Comparison of ENCODE assay signal across 11 mouse cellular contexts in the genomic region with DNA sequence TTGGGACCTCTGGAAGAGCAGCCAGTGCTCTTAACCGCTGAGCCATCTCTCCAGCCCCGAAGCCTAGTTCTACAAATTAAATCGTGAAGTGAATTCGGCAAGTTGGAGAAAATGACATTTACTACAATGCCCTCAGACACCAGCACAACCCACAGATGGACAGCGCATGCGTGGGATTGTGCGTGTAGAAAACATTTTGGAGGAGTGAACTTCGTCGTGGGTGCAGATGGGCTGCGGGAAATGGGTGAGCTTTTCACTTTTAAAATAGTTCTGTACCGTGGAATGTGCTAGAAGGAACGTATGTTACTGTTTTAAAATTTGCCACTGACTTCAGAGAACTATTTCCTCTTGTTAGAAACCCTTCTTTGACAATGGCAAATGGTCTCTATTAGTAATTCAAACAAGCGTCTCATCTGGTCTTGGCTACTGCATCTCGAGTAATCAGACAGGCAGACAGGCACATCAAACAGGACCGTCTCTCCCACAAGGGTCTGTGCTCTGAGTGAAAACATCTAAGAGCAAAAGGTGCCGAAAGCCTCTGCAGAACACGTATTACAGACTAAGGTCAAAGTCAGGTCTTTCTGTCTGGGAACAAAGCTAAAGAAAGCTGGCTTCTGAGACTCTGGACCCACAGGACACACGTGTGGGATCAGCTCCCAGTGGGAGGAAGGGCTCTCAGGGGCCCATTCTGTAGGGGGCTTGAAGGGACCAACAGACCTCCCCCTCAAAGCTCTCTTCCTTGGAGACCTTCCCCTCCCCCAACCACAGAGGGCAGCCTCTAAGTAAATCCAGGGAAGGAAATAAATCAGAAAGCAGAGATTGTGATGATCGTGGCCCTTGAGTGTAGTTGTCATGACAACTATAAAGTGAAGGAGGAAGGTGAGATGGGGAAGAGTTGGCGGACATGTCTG. TPM values are rescaled to one million over a fixed set of nuclear protein-coding genes. Genes with fewer than 3 reads are reported as not detected.
A peak's percentile ranks its signal among the peaks of the same experiment; 100 is the strongest.
DNase-seq lines count a peak whose midpoint lies in the region; ATAC-seq and TF ChIP-seq lines count a peak whose summit lies in the region.
"Had no signal": no experiment of that assay in that cellular context is flagged by ENCODE, and none has a peak within 500 bp of the region (broad histone marks: within the 10 kb centered on the region; RNA-seq: fewer than 3 reads in every experiment).

No protein-coding gene starts in this region.

- H3K36me3 ChIP-seq in forebrain, embryonic 15.5 days = peaks cover 65% of the 10 kb centered on the region

- peaks cover 6% of the 10 kb centered on the region; the same call in 1 of the 2 replicates for H3K4me1 ChIP-seq in embryonic fibroblast, embryonic 13.5 days (ENCODE audit: control insufficient read depth, insufficient read depth, low read length)
- no peaks in the 10 kb centered on the region for H3K4me1 ChIP-seq in forebrain, embryonic 15.5 days

- peak; percentile 74 for DNase-seq in layer of hippocampus, adult 11-12 months (ENCODE audit: low spot score)
- no peak for DNase-seq in layer of hippocampus, postnatal 25 days (ENCODE audit: extremely low spot score in 1 of 2, low spot score in 1 of 2)
- peak; percentile 84 for DNase-seq in layer of hippocampus, adult 9-11 months
- peak; percentile 67 for DNase-seq in right cerebral cortex, postnatal 25 days
- DNase-seq in cerebellum, adult 9-10 months = no peak

- H3K9me3 ChIP-seq in forebrain, embryonic 15.5 days = no peaks in the 10 kb centered on the region

- no peak overlapping the region for H3K9ac ChIP-seq in forebrain, embryonic 15.5 days (replicated peaks)

- no peak for ATAC-seq in forebrain, embryonic 15.5 days (replicated peaks)
- ATAC-seq in megakaryocyte progenitor cell, adult 5-6 weeks (replicated peaks; ENCODE audit: poor library complexity) = no peak

- no peaks in the 10 kb centered on the region for H3K27me3 ChIP-seq in forebrain, embryonic 15.5 days

- H3K27ac ChIP-seq in embryonic fibroblast, embryonic 13.5 days (ENCODE audit: insufficient read depth, low read length) = peak overlapping the region; percentile 32; the same call in 1 of the 2 replicates
- H3K27ac ChIP-seq in forebrain, embryonic 15.5 days (replicated peaks) = no peak overlapping the region

- no peak for TF ChIP-seq POLR2A in embryonic fibroblast, embryonic 13.5 days (IDR thresholded peaks at IDR 0.05; ENCODE audit: low read depth, low read length)

- WGBS in forebrain, embryonic 15.5 days = 77% methylated on average over 20 of the region's 20 CpGs

- no peak overlapping the region for H3K4me3 ChIP-seq in embryonic fibroblast, embryonic 13.5 days (ENCODE audit: insufficient read depth, low read length)
- no peak overlapping the region for H3K4me3 ChIP-seq in forebrain, embryonic 15.5 days
- H3K4me3 ChIP-seq: myocyte had no signal

- TF ChIP-seq CTCF in embryonic fibroblast, embryonic 13.5 days (IDR thresholded peaks at IDR 0.05; ENCODE audit: borderline replicate concordance, insufficient read depth, low read length) = no peak

- no peak overlapping the region for H3K4me2 ChIP-seq in forebrain, embryonic 15.5 days (replicated peaks)

RNA-seq across cellular contexts. Expression of gene Fndc9, which starts 33.4 kb away (rescaled TPM):
- total RNA-seq in layer of hippocampus, postnatal 25 days (2021) = under 1 TPM; 0.71 to 0.77 TPM
- polyA plus RNA-seq in embryonic fibroblast, embryonic 13.5 days (2011; ENCODE audit: insufficient read length, low read depth, missing spikeins) = not detected in 2 replicates
- 3.5 and 3.9 TPM in 2 replicates for polyA plus RNA-seq in forebrain, embryonic 15.5 days (2015; fragmentation: Nextera tagmentation; extraction: Ambion mirVana)
- total RNA-seq in megakaryocyte progenitor cell, adult 5-6 weeks (2015) = not detected in 2 replicates
- not detected in 2 replicates for total RNA-seq in megakaryocyte progenitor cell, adult 5-6 weeks (2017)
- total RNA-seq: liver, adult 2 months had no signal
- polyA plus RNA-seq: liver, adult 2 months had no signal

RNA-seq across cellular contexts. Expression of gene Nipal4, which starts 35.6 kb away (rescaled TPM):
- total RNA-seq in layer of hippocampus, postnatal 25 days (2021) = 1 to 10 TPM; 3.3 to 3.7 TPM
- polyA plus RNA-seq in embryonic fibroblast, embryonic 13.5 days (2011; ENCODE audit: insufficient read length, low read depth, missing spikeins) = 8.6 and 15.5 TPM in 2 replicates
- polyA plus RNA-seq in forebrain, embryonic 15.5 days (2015; fragmentation: Nextera tagmentation; extraction: Ambion mirVana) = 0.22 and 0.23 TPM in 2 replicates
- total RNA-seq in megakaryocyte progenitor cell, adult 5-6 weeks (2015) = not detected in 2 replicates
- not detected in 2 replicates for total RNA-seq in megakaryocyte progenitor cell, adult 5-6 weeks (2017)
- total RNA-seq: liver, adult 2 months; MEL had no signal
- polyA plus RNA-seq: liver, adult 2 months had no signal

Comparison
In these comparisons a context has a peak if more than half of its experiments do, and no peak if none do; other contexts are left out.
1. DNase-seq: peak in layer of hippocampus, adult 11-12 months (single experiment), layer of hippocampus, adult 9-11 months (single experiment) and right cerebral cortex, postnatal 25 days (single experiment); none in layer of hippocampus, postnatal 25 days (0 of 2) and cerebellum, adult 9-10 months (single experiment).
2. RNA of gene Nipal4, which starts 35.6 kb away (total RNA-seq): 3.3 to 3.7 TPM in layer of hippocampus, postnatal 25 days; not detected in megakaryocyte progenitor cell, adult 5-6 weeks; every median in the first group is over 4 times any median in the second.